Mouse (Mus musculus) stomach, embryonic 15.5 days (tissue): ENCODE measurements around the gene 2700081O15Rik. TPM values are rescaled to one million over a fixed set of nuclear protein-coding genes. Genes with fewer than 3 reads are reported as not detected.
A peak's percentile ranks its signal among the peaks of the same experiment; 100 is the strongest.
"Not testable (repeated sequence)": the region's sequence is repeated elsewhere in the genome, so short reads cannot be mapped to it uniquely, and the experiment has no call there.

Source experiments
- ATAC-seq: fragments of 200-750 bp; cut with Nextera tagmentation; 2 replicates; pipeline ENCODE4 v1.8.0; 2017; ENCODE audit warnings: low read depth, moderate number of reproducible peaks, moderate TSS enrichment; ENCODE audit not compliant: insufficient read depth, low FRiP score
- H3K27ac ChIP-seq: fragments of 300-500 bp; sonication (generic); 2 replicates; pipeline ENCODE4 v1.5.1; 2015; ENCODE audit warnings: mild to moderate bottlenecking, inconsistent platforms
- H3K27me3 ChIP-seq: fragments of 300-500 bp; sonication (generic); replicated peaks from 2 replicates; pipeline ENCODE4 v1.6.1; 2015; ENCODE audit warnings: inconsistent platforms
- H3K36me3 ChIP-seq: fragments of 300-500 bp; sonication (generic); 2 replicates; pipeline ENCODE4 v1.6.1; 2015; ENCODE audit warnings: inconsistent platforms
- H3K4me1 ChIP-seq: fragments of 300-500 bp; sonication (generic); 2 replicates; pipeline ENCODE4 v1.6.1; 2015; ENCODE audit warnings: inconsistent platforms
- H3K4me2 ChIP-seq: fragments of 300-500 bp; sonication (generic); 2 replicates; pipeline ENCODE4 v1.6.1; 2015; ENCODE audit warnings: mild to moderate bottlenecking, inconsistent platforms
- H3K4me3 ChIP-seq: fragments of 300-500 bp; sonication (generic); replicated peaks from 2 replicates; pipeline ENCODE4 v1.5.1; 2015; ENCODE audit warnings: inconsistent platforms
- H3K9ac ChIP-seq: fragments of 300-500 bp; sonication (generic); 2 replicates; pipeline ENCODE4 v1.6.1; 2015; ENCODE audit warnings: inconsistent platforms
- H3K9me3 ChIP-seq: fragments of 300-500 bp; sonication (generic); 2 replicates; pipeline ENCODE4 v1.6.1; 2016; ENCODE audit warnings: inconsistent platforms
- WGBS: fragments of 180-500 bp; shearing (Covaris S2); methylation state at CpG from one replicate; pipeline ENCODE4 v1.1.7; 2015; 5-methylcytosine and 5-hydroxymethylcytosine counted together
- polyA plus RNA-seq: library from polyadenylated mRNA; unstranded; fragments of >200 nt; fragmentation: Nextera tagmentation; extraction: Ambion mirVana; gene quantifications from 2 replicates; pipeline ENCODE4 v1.2.1, GENCODE M21; 2015

The 2700081O15Rik gene
- polyA plus RNA-seq, result 6.5 and 7.5 TPM in 2 replicates

DNA sequence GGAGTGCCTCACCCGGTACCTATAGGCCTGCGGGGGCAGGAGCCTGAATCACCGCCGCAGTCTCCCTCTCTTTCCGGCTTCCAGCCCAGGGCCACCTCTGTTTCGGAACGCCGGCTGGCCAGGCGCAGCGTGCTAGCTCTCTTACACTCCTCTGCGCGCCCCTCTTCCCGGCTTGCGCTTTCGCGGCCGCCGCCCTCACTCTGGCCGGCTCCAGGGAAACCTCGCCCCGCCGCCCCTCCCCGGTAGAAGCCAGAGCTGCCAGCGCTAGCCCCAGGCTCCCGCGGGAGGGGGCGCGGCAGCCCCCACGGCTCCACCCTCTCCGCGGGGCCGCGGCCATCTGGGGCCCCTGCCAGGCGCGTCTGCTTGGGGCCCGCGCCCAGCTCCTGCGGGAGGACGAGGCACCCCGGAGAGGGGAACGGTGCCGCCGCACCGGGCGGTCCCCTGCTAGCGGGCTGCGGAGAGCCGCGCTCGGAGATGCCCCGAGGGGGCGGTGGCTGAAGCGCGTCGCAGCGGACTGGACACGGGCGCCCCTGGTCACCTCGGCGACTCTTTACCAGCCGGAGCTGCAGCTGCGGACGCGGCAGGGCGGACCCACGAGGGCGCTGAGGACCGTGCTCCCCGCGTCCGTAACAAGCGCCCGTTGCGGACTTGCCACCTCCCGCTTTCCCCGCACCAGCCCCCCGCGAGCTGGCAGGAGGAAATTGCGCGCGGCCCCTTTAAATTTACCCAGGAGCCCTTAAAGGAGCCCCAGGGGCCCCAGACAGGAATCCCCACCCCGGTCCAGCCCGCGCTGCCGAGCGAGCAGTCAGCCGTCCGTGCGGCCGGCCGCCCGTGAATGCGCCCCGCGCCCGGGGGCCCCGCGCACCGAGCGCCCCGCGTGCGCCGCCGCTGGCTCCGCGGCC, at the start of gene 2700081O15Rik:
Gene 2700081O15Rik, plus strand, starts transcription at position 792 of the 902 bp plus-strand sequence.
- peaks cover 5% of the 10 kb centered on the region; the same call in 1 of the 2 replicates for H3K36me3 ChIP-seq
- peak within 1 kb of the TSS; percentile 95 for H3K9ac ChIP-seq
- peak; percentile 67 for ATAC-seq
- H3K27ac ChIP-seq, result peak within 1 kb of the TSS; percentile 95
- H3K4me3 ChIP-seq, result peak within 1 kb of the TSS; percentile 84
- H3K9me3 ChIP-seq, result no peaks in the 10 kb centered on the region
- under 1% methylated on average over 102 of the region's 107 CpGs for WGBS
- H3K4me2 ChIP-seq, result peak within 1 kb of the TSS; percentile 71
- H3K4me1 ChIP-seq, result peaks cover 41% of the 10 kb centered on the region
- H3K27me3 ChIP-seq, result no peaks in the 10 kb centered on the region

DNA sequence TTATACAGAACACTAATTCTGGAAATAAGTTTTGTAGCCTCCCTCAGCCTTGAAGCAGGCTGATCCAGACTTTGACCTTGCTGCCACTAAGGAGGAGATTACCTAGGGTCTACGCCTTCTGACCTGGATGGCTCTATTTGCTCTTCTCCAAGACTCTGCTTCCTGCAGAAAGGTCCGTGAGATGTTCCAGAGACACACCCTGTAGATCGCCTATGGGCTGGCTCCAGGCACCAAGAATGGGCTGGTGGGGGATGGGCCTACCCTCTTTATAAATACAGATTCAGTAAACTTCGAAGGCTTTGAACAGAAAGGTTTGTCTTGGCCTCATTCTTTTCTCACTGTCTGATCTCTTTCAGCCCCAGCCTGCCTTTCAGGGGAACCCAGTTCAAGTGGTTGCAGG, 48.0 kb upstream of the 2700081O15Rik start:
- H3K27ac ChIP-seq, H3K4me3 ChIP-seq, ATAC-seq, H3K27me3 ChIP-seq, H3K4me1 ChIP-seq, H3K9ac ChIP-seq, H3K9me3 ChIP-seq, H3K4me2 ChIP-seq: not testable (repeated sequence)
- peaks cover 34% of the 10 kb centered on the region for H3K36me3 ChIP-seq
- WGBS, result 75% methylated on average over 4 of the region's 4 CpGs

DNA sequence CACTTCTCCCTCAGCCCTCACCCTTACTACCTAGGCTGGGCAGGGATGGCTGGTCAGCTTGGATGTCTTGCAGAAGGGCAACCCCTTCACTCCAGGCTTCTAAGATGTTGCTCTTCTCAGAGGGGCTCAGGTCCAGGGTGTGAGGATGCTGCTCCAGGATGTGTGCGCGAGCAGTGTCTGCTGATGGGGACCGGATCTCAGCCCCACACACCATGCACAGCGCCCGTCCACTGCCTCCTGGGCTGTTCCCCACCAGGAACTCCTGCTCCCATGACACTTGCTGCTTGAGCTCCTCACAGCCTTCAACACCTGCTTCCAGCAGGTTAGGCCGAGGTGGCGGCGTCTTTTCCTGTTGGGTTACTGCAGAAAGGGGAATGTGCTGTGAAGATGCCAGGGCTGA, 42.9 kb upstream of the 2700081O15Rik start:
- Histone ChIP-seq H3K27ac (no peak overlapping the region), H3K4me1 (no peaks in the 10 kb centered on the region), H3K27me3 (no peaks in the 10 kb centered on the region), H3K9me3 (no peaks in the 10 kb centered on the region), H3K36me3 (peaks cover 36% of the 10 kb centered on the region), H3K4me3 (no peak overlapping the region), H3K9ac (no peak overlapping the region), H3K4me2 (no peak overlapping the region)
- 97% methylated on average over 8 of the region's 8 CpGs for WGBS
- ATAC-seq, result no peak

DNA sequence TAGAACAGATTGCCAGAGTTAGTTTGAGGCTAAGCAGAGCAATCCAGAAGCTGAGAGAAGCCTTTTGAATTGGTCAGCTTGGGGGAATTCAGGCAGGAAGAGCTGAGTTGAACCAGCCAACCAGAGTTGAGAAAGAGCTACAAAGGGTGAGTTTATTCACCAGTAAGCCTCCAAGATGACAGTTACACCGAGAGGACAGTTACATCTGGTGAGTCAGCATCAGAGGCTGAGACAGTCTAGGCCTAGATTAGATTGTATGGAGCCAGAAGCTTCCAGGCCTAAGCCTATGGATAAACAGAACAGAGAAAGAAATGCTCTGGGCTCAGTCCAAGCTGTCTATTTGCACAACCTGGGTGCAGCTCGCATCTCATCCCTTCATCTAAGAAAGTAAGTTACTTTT, 39.8 kb upstream of the 2700081O15Rik start:
- Histone ChIP-seq H3K27me3 (no peaks in the 10 kb centered on the region), H3K36me3 (peaks cover 25% of the 10 kb centered on the region), H3K9ac (no peak overlapping the region), H3K4me2 (no peak overlapping the region), H3K27ac (no peak overlapping the region), H3K9me3 (no peaks in the 10 kb centered on the region), H3K4me1 (peaks cover 16% of the 10 kb centered on the region; the same call in 1 of the 2 replicates), H3K4me3 (no peak overlapping the region)
- ATAC-seq, result no peak
- WGBS, result 42% methylated on average over 2 of the region's 2 CpGs

DNA sequence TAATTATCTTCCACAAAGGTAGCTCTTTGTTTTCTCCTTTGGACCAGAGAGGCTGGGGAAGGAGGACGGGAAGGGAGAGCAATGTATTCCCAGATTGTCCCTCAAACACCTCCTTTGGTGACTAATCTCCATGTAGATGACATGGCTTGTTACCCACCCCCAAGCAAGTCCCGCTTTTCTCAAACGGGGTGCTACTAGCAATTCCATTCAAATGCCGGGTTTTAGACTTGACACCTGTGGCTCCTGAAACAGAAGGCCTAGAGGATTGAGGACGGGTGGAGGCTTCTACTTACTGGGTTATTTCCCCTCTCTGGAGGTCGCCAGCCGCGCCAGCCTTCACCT, 35.5 kb upstream of the 2700081O15Rik start:
- 3% methylated on average over 8 of the region's 8 CpGs for WGBS
- Histone ChIP-seq H3K27ac (peak overlapping the region; percentile 88), H3K9me3 (no peaks in the 10 kb centered on the region), H3K4me3 (peak overlapping the region; percentile 72), H3K9ac (peak overlapping the region; percentile 88), H3K27me3 (no peaks in the 10 kb centered on the region), H3K4me1 (peaks cover 21% of the 10 kb centered on the region), H3K4me2 (peak overlapping the region; percentile 81), H3K36me3 (no peaks in the 10 kb centered on the region)
- no peak for ATAC-seq

DNA sequence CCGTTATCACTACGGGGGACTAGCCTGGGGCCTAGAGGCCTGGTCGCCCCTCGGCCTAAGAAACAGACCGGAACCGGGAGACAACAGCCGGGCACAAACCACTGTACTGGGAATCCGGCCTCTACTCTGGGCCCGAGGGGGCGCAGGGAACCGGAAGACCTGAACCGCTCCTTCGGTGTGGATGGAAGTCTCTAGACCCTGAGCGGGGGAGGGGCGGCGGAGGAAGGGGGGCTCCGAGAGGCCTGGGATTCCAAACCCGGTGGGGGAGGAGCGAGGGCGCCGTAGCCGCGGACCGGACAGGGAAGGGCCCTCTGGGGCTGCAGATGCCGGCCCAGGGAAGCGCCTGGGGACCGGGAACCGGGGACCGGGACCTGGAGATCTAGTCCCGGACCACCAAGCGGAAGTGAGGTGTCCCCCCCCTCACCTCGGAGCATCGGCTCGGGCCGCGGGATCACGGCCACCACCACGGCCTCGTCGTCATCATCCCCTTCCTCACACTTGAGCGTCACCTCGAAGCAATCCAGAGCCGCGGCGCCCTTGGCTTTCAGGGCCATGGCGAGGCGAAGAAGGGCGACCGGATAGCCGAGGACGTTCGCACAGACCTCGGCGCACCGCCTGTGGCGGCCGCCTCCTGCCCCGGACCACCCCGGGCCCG, 35.0 kb upstream of the 2700081O15Rik start:
- WGBS, result 0% methylated on average over 53 of the region's 60 CpGs
- H3K4me1 ChIP-seq, result peaks cover 21% of the 10 kb centered on the region
- peak overlapping the region; percentile 72 for H3K4me3 ChIP-seq
- H3K9me3 ChIP-seq, result no peaks in the 10 kb centered on the region
- H3K9ac ChIP-seq, result peak overlapping the region; percentile 88
- H3K4me2 ChIP-seq, result peak overlapping the region; percentile 81
- peak overlapping the region; percentile 88 for H3K27ac ChIP-seq
- H3K36me3 ChIP-seq, result no peaks in the 10 kb centered on the region
- H3K27me3 ChIP-seq, result no peaks in the 10 kb centered on the region
- ATAC-seq, result peak; percentile 36

DNA sequence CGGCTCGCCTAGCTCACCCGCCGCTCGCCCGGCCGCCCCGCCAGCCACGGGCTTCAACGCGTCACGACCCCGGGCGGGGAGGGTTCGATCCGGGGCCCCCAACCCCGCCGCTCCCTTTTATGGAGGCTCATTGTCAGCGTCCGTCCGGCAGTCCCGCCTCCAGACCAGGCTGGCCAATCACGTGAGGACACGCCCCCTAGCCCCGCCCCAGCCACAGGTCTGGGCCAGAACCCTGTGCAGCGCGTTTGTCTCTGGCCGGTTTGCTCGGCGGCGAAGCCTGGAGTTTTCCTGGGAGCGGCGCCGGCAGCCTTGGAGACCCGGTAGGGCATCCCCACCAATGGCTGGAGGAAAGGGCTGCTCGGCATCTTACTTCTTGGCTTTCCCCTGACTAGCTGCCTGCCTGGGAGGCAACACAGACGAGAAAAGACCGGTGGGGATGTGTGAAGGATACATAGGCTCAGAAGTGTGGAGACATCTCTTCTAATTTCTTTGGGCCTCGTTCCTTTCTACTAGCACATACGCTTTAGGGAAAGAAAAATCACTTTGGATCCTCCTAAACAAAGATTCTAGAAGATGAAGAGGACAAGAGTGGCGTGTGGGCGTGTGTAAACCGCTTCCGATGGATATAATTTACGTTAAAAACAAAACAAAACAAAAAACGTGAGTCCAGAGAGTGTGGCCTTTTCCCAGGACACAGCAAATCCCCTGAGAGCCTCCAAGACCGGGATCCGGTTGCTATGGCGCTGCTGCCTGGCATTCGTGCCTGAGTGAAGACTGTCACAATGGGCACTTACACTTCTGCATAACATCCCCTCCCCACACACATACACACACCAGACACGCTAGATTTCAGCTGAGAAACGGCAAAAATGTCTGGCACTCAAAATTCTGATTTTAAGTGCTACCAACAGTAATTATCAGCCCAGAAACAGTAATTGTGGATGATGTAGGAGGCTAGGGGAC, 34.2 kb upstream of the 2700081O15Rik start, which contains the start of gene Spindoc:
Gene Spindoc, minus strand, starts transcription at position 92 of the 963 bp plus-strand sequence.
- Histone ChIP-seq H3K4me1 (peaks cover 21% of the 10 kb centered on the region), H3K27me3 (no peaks in the 10 kb centered on the region), H3K27ac (peak within 1 kb of the TSS; percentile 88), H3K9ac (peak within 1 kb of the TSS; percentile 88), H3K36me3 (no peaks in the 10 kb centered on the region), H3K4me2 (peak within 1 kb of the TSS; percentile 81), H3K9me3 (no peaks in the 10 kb centered on the region), H3K4me3 (peak within 1 kb of the TSS; percentile 72)
- 2% methylated on average over 52 of the region's 52 CpGs for WGBS
- ATAC-seq, result peak; percentile 99

DNA sequence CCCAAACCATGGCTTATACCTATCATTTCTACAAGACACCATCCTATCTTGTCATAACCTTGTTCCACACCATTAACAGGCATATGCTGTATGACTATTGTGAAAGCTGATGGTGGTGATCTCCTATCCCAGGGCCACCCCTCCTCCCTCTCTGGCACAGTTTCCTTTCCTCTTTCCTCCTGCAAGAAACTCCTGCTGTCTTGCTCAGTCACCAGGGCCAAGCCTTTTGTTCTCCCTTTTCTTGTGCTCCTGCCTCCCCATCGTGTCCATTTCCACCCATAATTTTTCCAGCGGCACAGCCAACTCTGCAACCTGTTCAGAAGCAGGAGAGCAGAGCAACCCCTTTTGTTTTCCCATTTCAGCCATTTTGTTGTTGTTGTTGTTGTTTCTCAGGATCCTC, 31.4 kb upstream of the 2700081O15Rik start:
- Histone ChIP-seq H3K27me3 (no peaks in the 10 kb centered on the region), H3K4me3 (no peak overlapping the region), H3K4me2 (no peak overlapping the region), H3K9me3 (no peaks in the 10 kb centered on the region), H3K4me1 (peaks cover 14% of the 10 kb centered on the region), H3K27ac (no peak overlapping the region), H3K9ac (no peak overlapping the region), H3K36me3 (no peaks in the 10 kb centered on the region)
- WGBS, result 72% methylated on average over 2 of the region's 2 CpGs
- ATAC-seq, result no peak

DNA sequence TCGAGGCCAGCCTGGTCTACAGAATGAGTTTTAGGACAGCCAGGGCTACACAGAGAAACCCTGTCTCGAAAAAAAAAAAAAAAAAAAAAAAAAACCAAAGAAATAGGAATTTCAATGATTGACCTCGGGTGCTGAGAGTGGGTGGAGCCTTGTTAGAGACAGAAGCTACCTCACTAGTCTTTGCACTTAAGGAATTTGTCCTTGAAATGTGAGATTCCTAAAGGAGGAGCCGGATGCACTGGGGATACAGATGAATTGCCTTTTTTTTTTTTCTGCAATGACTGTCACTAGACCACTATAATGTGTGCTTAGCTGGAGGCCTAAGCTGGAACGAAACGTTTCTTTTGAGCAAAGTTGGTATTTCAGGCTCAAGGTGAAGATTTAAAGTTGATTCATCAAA, 28.9 kb upstream of the 2700081O15Rik start:
- Histone ChIP-seq H3K4me3 (no peak overlapping the region), H3K4me2 (no peak overlapping the region), H3K4me1 (peaks cover 3% of the 10 kb centered on the region; the same call in 1 of the 2 replicates), H3K27ac (no peak overlapping the region), H3K9ac (no peak overlapping the region), H3K36me3 (no peaks in the 10 kb centered on the region), H3K27me3 (no peaks in the 10 kb centered on the region), H3K9me3 (no peaks in the 10 kb centered on the region)
- no peak for ATAC-seq
- WGBS, result 75% methylated on average over 6 of the region's 6 CpGs

DNA sequence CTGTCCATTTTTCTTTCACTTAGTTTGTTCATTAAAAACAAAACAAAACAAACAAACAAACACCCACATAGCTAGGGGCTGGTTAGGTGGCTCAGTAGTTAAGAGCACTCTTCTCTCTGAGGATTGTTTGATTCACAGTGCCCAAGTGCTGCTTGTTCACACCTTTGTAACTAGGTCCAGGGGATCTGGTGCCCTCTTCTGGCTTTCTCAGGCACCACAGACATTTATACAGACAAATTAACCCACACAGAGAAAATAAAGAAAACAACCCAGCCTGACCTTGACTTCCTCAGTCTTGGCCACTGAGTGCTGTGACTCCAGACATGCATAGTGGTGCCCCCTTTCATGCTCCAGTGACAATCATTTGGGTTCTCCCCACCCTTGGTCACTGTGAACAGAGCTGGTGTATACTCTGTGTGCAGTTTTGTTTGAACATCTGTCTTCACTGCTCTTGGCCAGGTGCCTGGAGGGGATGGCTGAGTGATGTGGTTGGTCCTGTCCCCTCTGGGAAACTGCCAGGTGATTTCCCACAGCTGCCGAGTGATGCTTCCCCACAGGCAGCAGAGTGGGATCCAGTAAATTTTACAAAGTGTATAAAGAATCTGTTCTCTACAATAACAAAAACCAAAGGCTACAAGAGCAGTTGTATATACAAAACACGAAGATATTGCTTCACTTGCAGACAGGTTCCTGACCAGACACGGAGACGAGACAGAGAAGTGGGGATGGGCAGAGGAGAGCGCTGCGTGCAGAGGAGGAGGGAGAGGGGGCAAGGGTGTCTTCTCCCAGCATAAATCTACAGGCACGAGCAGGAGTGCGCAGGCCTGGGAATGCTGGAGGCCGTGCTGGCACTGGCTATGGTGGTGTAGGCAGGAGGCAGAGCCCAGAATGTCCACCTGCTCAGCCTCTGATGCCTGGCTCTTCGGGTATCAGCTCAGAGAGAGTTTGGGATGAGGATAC, 20.3 kb upstream of the 2700081O15Rik start:
- ATAC-seq, result peak; percentile 76
- not testable (repeated sequence) for H3K9ac ChIP-seq, H3K9me3 ChIP-seq, H3K4me3 ChIP-seq, H3K4me2 ChIP-seq, H3K4me1 ChIP-seq, H3K36me3 ChIP-seq, H3K27me3 ChIP-seq
- 44% methylated on average over 10 of the region's 10 CpGs for WGBS
- H3K27ac ChIP-seq, result 0 out of 2 replicates have a peak overlapping the region, but pooled peaks have one; percentile 21
